Mouse (Mus musculus) gastrocnemius, adult 2 months (tissue): ENCODE measurements around the gene Dusp21. TPM values are rescaled to one million over a fixed set of nuclear protein-coding genes. Genes with fewer than 3 reads are reported as not detected.

Source experiments
- DNase-seq: peaks from one replicate; pipeline ENCODE4 v3.0.0; 2022
- H3K27ac ChIP-seq: fragments of 200-600 bp; 2 replicates; pipeline ENCODE4 v1.8.1; 2022; ENCODE audit warnings: mild to moderate bottlenecking
- H3K4me3 ChIP-seq: fragments of 200-600 bp; 2 replicates; pipeline ENCODE4 v1.8.1; 2022; ENCODE audit warnings: mild to moderate bottlenecking, moderate library complexity
- CTCF ChIP-seq: fragments of 200-600 bp; IDR thresholded peaks from 2 replicates; pipeline ENCODE4 v1.8.1; 2022; ENCODE audit warnings: antibody characterized with exemption, mild to moderate bottlenecking, moderate library complexity
- intact Hi-C: fragments of 180-260 bp; cut with DNase I; formaldehyde crosslinking; loops from one replicate; pipeline ENCODE4 v1.15.1; 2025
- long read RNA-seq, 2 experiments: library from polyadenylated mRNA; stranded (forward); transcript quantifications; one replicate each; pipeline ENCODE4 v2.0.0; 2021
- total RNA-seq, 2 experiments: library from RNA; stranded (reverse); gene quantifications; 2 replicates each; pipeline ENCODE4 v1.2.3; 2021

Dusp21 gene
- total RNA-seq, result not detected
- long read RNA-seq, experiment 1, result 0 reads
- long read RNA-seq, experiment 2, result 0 reads

- no peak within 1 kb of the TSS for H3K27ac ChIP-seq
- intact Hi-C loops, result no loop called here
- H3K4me3 ChIP-seq, result no peak within 1 kb of the TSS
- no peak for TF ChIP-seq CTCF
- DNase-seq, result no peak
Observed at GRCm38 (mm10) chrX:18145557-18145956, at the start of gene Dusp21. Gene Dusp21, plus strand, starts transcription at chrX:18145857.

DNA sequence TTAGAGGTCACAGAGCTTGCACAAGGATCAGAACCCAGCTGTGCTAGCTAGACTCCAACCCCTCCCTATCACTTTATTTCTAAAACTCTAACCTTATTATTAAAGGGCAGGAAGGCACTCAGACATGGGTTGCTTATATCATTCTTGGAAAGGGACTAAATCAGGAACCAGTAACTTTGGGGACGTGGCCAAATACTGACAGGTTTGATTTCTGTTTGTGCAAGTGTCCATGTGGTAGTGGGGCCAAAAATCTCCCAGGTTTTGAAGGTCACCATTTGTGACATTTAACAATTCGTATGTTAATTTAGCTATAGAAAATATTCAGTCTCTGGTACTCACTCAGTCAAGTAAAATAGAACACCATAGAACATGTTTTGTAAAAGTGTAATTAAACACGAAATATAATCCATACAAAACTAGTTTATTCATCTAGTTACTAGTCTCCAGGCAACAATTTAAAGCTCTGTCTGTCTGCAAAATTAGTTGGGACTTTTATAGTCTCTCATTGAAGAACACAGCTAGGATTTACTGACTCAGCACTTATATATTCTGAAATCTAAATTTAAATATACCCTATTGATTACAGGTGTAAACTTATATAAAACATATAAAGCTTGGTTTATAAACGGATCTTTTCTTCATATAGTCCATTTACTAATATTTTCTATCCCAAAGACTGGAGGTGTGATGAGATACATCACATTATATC, 15.2 kb downstream of the Dusp21 start:
- TF ChIP-seq CTCF, result no peak
- DNase-seq, result no peak
- intact Hi-C loops, result loop anchor here (5.0 kb wide), 2 partner anchors 76 to 96 kb away; no protein-coding TSS in a partner anchor
- Histone ChIP-seq H3K27ac (peak overlapping the region; percentile 100), H3K4me3 (peak overlapping the region; percentile 93)

GRCm38 (mm10) chrX:18161796-18162191, 16.1 kb downstream of the Dusp21 start:
- intact Hi-C loops, result loop anchor here (5.0 kb wide), 2 partner anchors 76 to 96 kb away; no protein-coding TSS in a partner anchor
- Histone ChIP-seq H3K4me3 (peak overlapping the region; percentile 93), H3K27ac (peak overlapping the region; percentile 100)
- TF ChIP-seq CTCF, result no peak
- DNase-seq, result no peak

- intact Hi-C loops, result loop anchor here (5.0 kb wide), 2 partner anchors 75 to 95 kb away; no protein-coding TSS in a partner anchor
- peak within 1 kb of the TSS; percentile 93 for H3K4me3 ChIP-seq
- DNase-seq, result peak; percentile 99
- TF ChIP-seq CTCF, result no peak
- peak within 1 kb of the TSS; percentile 100 for H3K27ac ChIP-seq
Observed at GRCm38 (mm10) chrX:18162192-18162857, 16.7 kb downstream of the Dusp21 start, which contains the start of gene Kdm6a. Gene Kdm6a, plus strand, starts transcription at chrX:18162575.

- DNase-seq, result peak; percentile 73
- intact Hi-C loops, result loop anchor here (5.0 kb wide), 2 partner anchors 74 to 94 kb away; no protein-coding TSS in a partner anchor
- H3K27ac ChIP-seq, result peak overlapping the region; percentile 100
- peak overlapping the region; percentile 93 for H3K4me3 ChIP-seq
- peak; percentile 12; the same call in 1 of the 2 replicates for TF ChIP-seq CTCF
Observed at GRCm38 (mm10) chrX:18162861-18163731, 17.4 kb downstream of the Dusp21 start.

- peak; percentile 27 for DNase-seq
- peak overlapping the region; percentile 100 for H3K27ac ChIP-seq
Observed at GRCm38 (mm10) chrX:18163917-18164624, 18.4 kb downstream of the Dusp21 start.

DNA sequence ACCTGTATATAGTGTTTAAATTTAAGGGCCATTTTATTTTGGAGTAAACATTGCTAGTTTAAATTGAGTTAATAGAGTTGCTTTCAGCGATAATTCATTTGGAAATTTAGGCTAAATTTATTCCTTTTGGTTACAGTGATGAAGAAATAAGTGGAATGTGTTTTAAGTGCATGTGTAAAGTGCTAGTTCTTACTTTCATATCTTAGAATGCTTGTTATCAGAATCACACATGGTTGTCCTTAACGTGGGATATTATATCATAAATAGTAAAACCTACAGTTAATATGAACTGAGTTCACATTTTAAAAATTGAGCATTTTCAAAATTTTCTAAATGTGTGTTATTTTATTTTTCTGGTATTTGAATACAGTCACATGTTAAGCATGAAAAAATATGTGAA, 19.5 kb downstream of the Dusp21 start:
- TF ChIP-seq CTCF, result no peak
- Histone ChIP-seq H3K27ac (peak overlapping the region; percentile 100; the same call in 1 of the 2 replicates), H3K4me3 (peak overlapping the region; percentile 93)
- no peak for DNase-seq
- intact Hi-C loops, result no loop called here

More at GRCm38 (mm10) chrX:18163917-18164624, 18.4 kb downstream of the Dusp21 start:
- TF ChIP-seq CTCF, result no peak
- intact Hi-C loops, result loop anchor here (5.0 kb wide), 2 partner anchors 73 to 93 kb away; no protein-coding TSS in a partner anchor
- H3K4me3 ChIP-seq, result peak overlapping the region; percentile 93

DNA sequence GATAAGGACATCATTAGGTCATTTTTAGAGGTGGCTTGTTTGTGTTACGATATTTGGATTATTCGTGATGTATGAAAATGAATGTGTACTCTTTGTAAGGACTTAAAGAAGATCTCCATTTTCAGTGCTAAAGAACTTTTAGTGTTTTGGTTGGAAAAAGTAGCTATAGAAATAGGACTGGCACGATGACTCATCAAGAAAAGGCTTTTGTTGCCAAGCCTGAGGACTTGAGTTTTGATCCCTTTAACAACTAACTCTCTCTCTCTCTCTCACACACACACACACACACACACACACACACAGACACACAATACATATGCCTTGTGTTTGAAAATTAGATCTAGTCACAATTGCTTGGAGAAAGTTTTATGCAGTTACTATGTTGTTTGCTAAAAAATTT, 21.3 kb downstream of the Dusp21 start:
- intact Hi-C loops, result no loop called here

GRCm38 (mm10) chrX:18168940-18169339, 23.3 kb downstream of the Dusp21 start:
- intact Hi-C loops, result no loop called here
- peak; percentile 40 for TF ChIP-seq CTCF
- no peak for DNase-seq

More for the DNA sequence above, 21.3 kb downstream of the Dusp21 start:
- TF ChIP-seq CTCF, result no peak
- peak overlapping the region; percentile 48; the same call in 1 of the 2 replicates for H3K27ac ChIP-seq
- DNase-seq, result no peak
- H3K4me3 ChIP-seq, result no peak overlapping the region

DNA sequence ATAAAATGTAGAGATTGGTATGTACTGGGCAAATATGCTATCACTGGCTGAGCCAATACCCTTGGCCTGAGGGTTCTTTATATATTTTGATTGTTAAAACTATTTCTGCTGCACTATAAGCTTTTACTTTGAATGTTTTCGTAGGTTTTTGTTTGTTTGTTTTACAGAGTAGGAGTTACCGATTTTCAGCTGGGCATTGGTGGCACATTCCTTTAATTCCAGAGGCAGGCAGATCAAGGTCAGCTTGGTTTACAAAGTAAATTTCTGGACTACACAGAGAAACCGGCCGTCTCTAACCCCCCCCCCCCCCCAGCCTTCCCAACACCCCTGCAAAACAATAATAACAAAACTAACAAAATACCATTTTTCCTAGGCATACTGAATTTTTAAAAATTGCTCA, 29.2 kb downstream of the Dusp21 start:
- no peak for DNase-seq
- Histone ChIP-seq H3K4me3 (no peak overlapping the region), H3K27ac (peak overlapping the region; percentile 46; the same call in 1 of the 2 replicates)
- TF ChIP-seq CTCF, result no peak
- intact Hi-C loops, result no loop called here

More at GRCm38 (mm10) chrX:18168940-18169339, 23.3 kb downstream of the Dusp21 start:
- Histone ChIP-seq H3K27ac (no peak overlapping the region), H3K4me3 (no peak overlapping the region)

DNA sequence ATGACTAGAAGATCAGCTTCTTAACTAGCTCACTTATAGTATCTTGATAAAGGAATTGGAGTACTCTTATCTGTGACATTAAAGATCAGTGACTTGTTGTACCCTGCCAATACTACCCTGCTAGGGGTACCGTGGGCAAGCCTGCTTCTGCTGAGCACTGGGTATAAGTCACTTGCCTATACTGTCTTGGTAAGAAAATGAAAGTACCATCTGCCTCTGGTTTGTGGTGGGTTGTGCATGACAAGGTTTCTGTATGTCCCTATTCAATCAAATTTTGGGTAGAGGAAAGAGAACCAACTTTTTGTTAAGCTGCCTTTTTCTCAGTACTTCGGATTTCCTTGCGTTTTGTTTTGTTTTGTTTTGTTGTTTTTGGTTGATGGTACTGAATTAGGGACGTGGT, 32.1 kb downstream of the Dusp21 start:
- no peak overlapping the region for H3K27ac ChIP-seq
- intact Hi-C loops, result no loop called here
- H3K4me3 ChIP-seq, result no peak overlapping the region
- no peak for DNase-seq
- TF ChIP-seq CTCF, result no peak

GRCm38 (mm10) chrX:18179492-18179891, 33.8 kb downstream of the Dusp21 start:
- no peak overlapping the region for H3K4me3 ChIP-seq
- no peak for TF ChIP-seq CTCF
- intact Hi-C loops, result no loop called here
- no peak for DNase-seq
- no peak overlapping the region for H3K27ac ChIP-seq
